Mouse (Mus musculus): ENCODE results near the gene Zfp598.

DNA sequence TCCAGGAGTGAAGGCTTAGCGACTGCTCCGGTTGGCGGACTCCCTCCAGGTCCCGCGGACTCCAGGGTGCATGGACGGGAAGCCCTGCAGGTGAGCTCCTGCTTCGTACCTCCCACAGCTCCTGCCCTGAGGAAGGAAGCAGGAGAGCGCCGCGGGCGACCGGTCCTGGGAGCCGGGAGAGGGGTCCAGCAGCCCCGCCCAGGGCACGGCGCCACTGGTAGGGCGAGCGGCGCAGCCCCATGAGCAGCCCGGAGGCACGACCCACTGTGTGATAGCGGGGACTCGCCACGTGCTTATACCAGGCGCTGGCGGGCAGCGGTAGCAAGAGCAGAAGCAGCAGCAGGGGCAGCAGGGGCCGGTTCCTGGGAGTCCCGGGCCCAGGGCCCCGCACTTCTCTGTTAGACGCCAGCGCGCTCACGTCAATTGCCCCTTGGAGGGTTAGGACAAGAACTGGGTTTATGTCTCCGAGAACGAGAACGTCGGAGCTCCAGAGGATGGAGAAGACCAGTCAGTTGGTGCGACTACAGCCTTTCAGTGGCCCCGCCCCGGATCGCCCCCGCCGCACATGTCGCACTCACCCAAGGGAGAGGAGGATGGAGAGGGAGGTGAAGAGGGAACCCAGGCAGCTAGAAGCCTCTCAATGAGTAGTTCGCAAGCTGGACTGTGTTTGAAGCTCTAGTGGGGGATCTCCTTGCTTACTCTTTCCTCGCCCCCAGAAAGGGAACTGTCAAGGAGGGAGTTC lies 11.3 kb upstream of the Zfp598 start, which contains the start of gene Npw:
- TF ChIP-seq CTCF (IDR thresholded peaks at IDR 0.05; ENCODE audit: insufficient read depth, low read length) (no peak), POLR2A (IDR thresholded peaks at IDR 0.05; ENCODE audit: borderline replicate concordance, extremely low read depth, low read depth, low read length) (no peak)
